Mouse (Mus musculus) T-helper 2 cell (primary cell): ENCODE measurements around the gene Fam166b.

Experiments used
- in situ Hi-C: fragments of 300-600 bp; cut with MboI, MseI; formaldehyde crosslinking; loops from one replicate; pipeline ENCODE4 v1.15.1; 2025; ENCODE audit warnings: high pct_unique_total_duplicates

Fam166b gene

GRCm38 (mm10) chr4:43380951-43381350 is 48.0 kb downstream of the Fam166b start:
- in situ Hi-C loops = no loop called here

DNA sequence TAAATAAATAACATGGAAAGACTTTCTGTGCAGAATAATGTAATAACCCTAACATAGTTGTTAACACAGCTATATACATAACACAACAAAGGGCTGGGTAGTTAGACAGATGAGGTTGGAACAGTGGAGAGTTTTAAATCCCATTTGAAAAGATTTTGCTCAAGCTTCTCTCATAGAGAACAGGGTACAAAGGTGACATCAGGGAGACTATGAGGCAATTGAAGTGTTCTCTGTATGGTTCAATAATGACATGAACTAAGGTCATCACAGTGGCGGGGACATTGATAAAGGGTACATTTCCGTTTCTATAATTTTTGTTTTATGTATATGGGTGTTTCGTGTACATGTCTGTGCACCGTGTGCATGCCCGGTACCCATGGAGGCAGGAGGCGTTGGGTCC is 49.3 kb downstream of the Fam166b start:
- in situ Hi-C loops = no loop called here
